Mouse (Mus musculus) ES-Bruce4 (cell line): ENCODE measurements around the gene Grap. TPM values are rescaled to one million over a fixed set of nuclear protein-coding genes. Genes with fewer than 3 reads are reported as not detected.

Source experiments
- H3K27ac ChIP-seq: 2 replicates; pipeline ENCODE4 v1.5.1; 2012; ENCODE audit warnings: low read length, inconsistent platforms; ENCODE audit not compliant: insufficient read depth
- H3K27me3 ChIP-seq: 2 replicates; pipeline ENCODE4 v1.6.1; 2012; ENCODE audit warnings: mild to moderate bottlenecking, low read length, inconsistent platforms; ENCODE audit not compliant: control insufficient read depth, poor library complexity, insufficient read depth, severe bottlenecking
- H3K36me3 ChIP-seq: 2 replicates; pipeline ENCODE4 v1.6.1; 2012; ENCODE audit warnings: inconsistent platforms, mild to moderate bottlenecking, low read length, moderate library complexity; ENCODE audit not compliant: control insufficient read depth, poor library complexity, insufficient read depth, severe bottlenecking
- H3K4me1 ChIP-seq: one replicate; pipeline ENCODE4 v1.8.1; 2011; ENCODE audit warnings: low read length; ENCODE audit not compliant: control insufficient read depth, insufficient read depth
- H3K4me3 ChIP-seq: 2 replicates; pipeline ENCODE4 v1.5.1; 2011; ENCODE audit warnings: low read depth, mild to moderate bottlenecking, low read length
- H3K9ac ChIP-seq: 2 replicates; pipeline ENCODE4 v1.6.1; 2012; ENCODE audit warnings: low read depth, mild to moderate bottlenecking, inconsistent platforms; ENCODE audit not compliant: poor library complexity, severe bottlenecking
- H3K9me3 ChIP-seq: replicated peaks from 2 replicates; pipeline ENCODE4 v1.6.1; 2012; ENCODE audit warnings: mild to moderate bottlenecking, low read length, inconsistent platforms; ENCODE audit not compliant: control insufficient read depth, poor library complexity, insufficient read depth, severe bottlenecking
- CTCF ChIP-seq: IDR thresholded peaks from one replicate; pipeline ENCODE4 v1.8.1; 2011; ENCODE audit warnings: low read depth, low read length
- EP300 ChIP-seq: IDR thresholded peaks from 2 replicates; pipeline ENCODE4 v1.6.1; 2011; ENCODE audit warnings: low read depth, low read length; ENCODE audit not compliant: insufficient read depth
- POLR2A ChIP-seq: IDR thresholded peaks from one replicate; pipeline ENCODE4 v1.8.1; 2011; ENCODE audit warnings: low read length; ENCODE audit not compliant: insufficient read depth
- polyA plus RNA-seq: library from polyadenylated mRNA; stranded (reverse); fragments of >200 nt; gene quantifications from 2 replicates; pipeline ENCODE4 v1.2.4, GENCODE M21; 2011; ENCODE audit warnings: low read depth; ENCODE audit not compliant: missing spikeins, insufficient read depth, insufficient read length

Grap gene
- polyA plus RNA-seq, 1 experiment, result not detected

- no peak overlapping the region for H3K27ac ChIP-seq
- no peak for TF ChIP-seq POLR2A
- TF ChIP-seq EP300, result no peak
- no peak for TF ChIP-seq CTCF
These were observed 5.8 kb upstream of the Grap start for GRCm38 (mm10) chr11:61647110-61647910.

GRCm38 (mm10) chr11:61647956-61648748 is 4.9 kb upstream of the Grap start:
- Histone ChIP-seq H3K4me3 (no peak overlapping the region), H3K27ac (no peak overlapping the region)
- TF ChIP-seq CTCF (no peak), POLR2A (no peak), EP300 (no peak)

More at GRCm38 (mm10) chr11:61647110-61647910, 5.8 kb upstream of the Grap start:
- Histone ChIP-seq H3K27me3 (no peaks in the 10 kb centered on the region), H3K4me3 (no peak overlapping the region), H3K9ac (no peak overlapping the region), H3K4me1 (no peaks in the 10 kb centered on the region), H3K9me3 (no peaks in the 10 kb centered on the region), H3K36me3 (no peaks in the 10 kb centered on the region)

GRCm38 (mm10) chr11:61648749-61649115 is 4.3 kb upstream of the Grap start:
- no peaks in the 10 kb centered on the region for H3K4me1 ChIP-seq
- H3K27ac ChIP-seq, result no peak overlapping the region
- no peaks in the 10 kb centered on the region for H3K36me3 ChIP-seq
- H3K4me3 ChIP-seq, result no peak overlapping the region
- TF ChIP-seq EP300, result no peak
- TF ChIP-seq CTCF, result no peak
- TF ChIP-seq POLR2A, result no peak
- no peak overlapping the region for H3K9ac ChIP-seq
- no peaks in the 10 kb centered on the region for H3K27me3 ChIP-seq
- no peaks in the 10 kb centered on the region for H3K9me3 ChIP-seq

More at GRCm38 (mm10) chr11:61647956-61648748, 4.9 kb upstream of the Grap start:
- no peaks in the 10 kb centered on the region for H3K9me3 ChIP-seq
- no peaks in the 10 kb centered on the region for H3K36me3 ChIP-seq
- H3K27me3 ChIP-seq, result no peaks in the 10 kb centered on the region
- no peaks in the 10 kb centered on the region for H3K4me1 ChIP-seq
- H3K9ac ChIP-seq, result no peak overlapping the region

GRCm38 (mm10) chr11:61649163-61649580 is 3.9 kb upstream of the Grap start:
- Histone ChIP-seq H3K4me1 (no peaks in the 10 kb centered on the region), H3K9ac (no peak overlapping the region), H3K27me3 (no peaks in the 10 kb centered on the region), H3K9me3 (no peaks in the 10 kb centered on the region), H3K36me3 (no peaks in the 10 kb centered on the region), H3K27ac (no peak overlapping the region), H3K4me3 (no peak overlapping the region)
- TF ChIP-seq CTCF, result no peak
- no peak for TF ChIP-seq EP300
- TF ChIP-seq POLR2A, result no peak

- Histone ChIP-seq H3K9ac (no peak overlapping the region), H3K4me3 (no peak overlapping the region), H3K9me3 (no peaks in the 10 kb centered on the region), H3K27ac (no peak overlapping the region), H3K27me3 (no peaks in the 10 kb centered on the region), H3K36me3 (no peaks in the 10 kb centered on the region), H3K4me1 (no peaks in the 10 kb centered on the region)
- TF ChIP-seq POLR2A (no peak), CTCF (no peak), EP300 (no peak)
These were observed 3.4 kb upstream of the Grap start for GRCm38 (mm10) chr11:61649626-61650025.

- Histone ChIP-seq H3K36me3 (no peaks in the 10 kb centered on the region), H3K9me3 (no peaks in the 10 kb centered on the region), H3K4me1 (no peaks in the 10 kb centered on the region), H3K4me3 (no peak overlapping the region), H3K27ac (no peak overlapping the region), H3K9ac (no peak overlapping the region), H3K27me3 (no peaks in the 10 kb centered on the region)
- TF ChIP-seq EP300 (no peak), CTCF (no peak), POLR2A (no peak)
These were observed 2.4 kb upstream of the Grap start for GRCm38 (mm10) chr11:61650470-61651265.
